Mouse (Mus musculus) stomach, postnatal 0 days (tissue): ENCODE measurements around the gene C2cd3. TPM values are rescaled to one million over a fixed set of nuclear protein-coding genes. Genes with fewer than 3 reads are reported as not detected.

ENCODE experiments used
- ATAC-seq: fragments of 200-750 bp; cut with Nextera tagmentation; 2 replicates; pipeline ENCODE4 v1.8.0; 2017; ENCODE audit not compliant: low FRiP score, low TSS enrichment
- DNase-seq: peaks from one replicate; pipeline ENCODE4 v3.0.0-alpha.2; 2016; ENCODE audit warnings: low spot score
- H3K27ac ChIP-seq: fragments of 300-500 bp; sonication (generic); replicated peaks from 2 replicates; pipeline ENCODE4 v1.5.1; 2014; ENCODE audit warnings: mild to moderate bottlenecking, control low read depth
- H3K27me3 ChIP-seq: fragments of 300-500 bp; sonication (generic); 2 replicates; pipeline ENCODE4 v1.6.1; 2014; ENCODE audit warnings: low read length; ENCODE audit not compliant: control insufficient read depth, insufficient read depth
- H3K36me3 ChIP-seq: fragments of 300-500 bp; sonication (generic); 2 replicates; pipeline ENCODE4 v1.6.1; 2014; ENCODE audit warnings: low read length, mixed read lengths; ENCODE audit not compliant: control insufficient read depth, insufficient read depth
- H3K4me1 ChIP-seq: fragments of 300-500 bp; sonication (generic); replicated peaks from 2 replicates; pipeline ENCODE4 v1.6.1; 2014; ENCODE audit warnings: antibody characterized with exemption; ENCODE audit not compliant: control insufficient read depth, insufficient read depth
- H3K4me2 ChIP-seq: fragments of 300-500 bp; sonication (generic); replicated peaks from 2 replicates; pipeline ENCODE4 v1.6.1; 2014; ENCODE audit warnings: low read depth, mild to moderate bottlenecking, control low read depth, moderate library complexity
- H3K4me3 ChIP-seq: fragments of 300-500 bp; sonication (generic); 2 replicates; pipeline ENCODE4 v1.5.1; 2014; ENCODE audit warnings: low read depth, low read length, control low read depth
- H3K9ac ChIP-seq: fragments of 300-500 bp; sonication (generic); 2 replicates; pipeline ENCODE4 v1.6.1; 2014; ENCODE audit warnings: mild to moderate bottlenecking, low read length, control low read depth, mixed read lengths
- H3K9me3 ChIP-seq: fragments of 300-500 bp; sonication (generic); 2 replicates; pipeline ENCODE4 v1.6.1; 2016; ENCODE audit warnings: low read length; ENCODE audit not compliant: control insufficient read depth
- CTCF ChIP-seq: IDR thresholded peaks from 2 replicates; pipeline ENCODE4 v1.5.1; 2016; ENCODE audit warnings: antibody characterized with exemption, low read depth, mild to moderate bottlenecking, moderate library complexity
- EP300 ChIP-seq: optimal IDR thresholded peaks from 2 replicates; pipeline ENCODE3; 2016; ENCODE audit warnings: antibody characterized with exemption
- WGBS: fragments of 180-500 bp; shearing (Covaris S2); extraction: QIAGEN DNeasy Blood & Tissue Kit; methylation state at CpG from one replicate; pipeline ENCODE4 v1.1.7; 2014; 5-methylcytosine and 5-hydroxymethylcytosine counted together
- polyA plus RNA-seq: library from polyadenylated mRNA; unstranded; fragments of >200 nt; fragmentation: Nextera tagmentation; extraction: Ambion mirVana; gene quantifications from 2 replicates; pipeline ENCODE4 v1.2.1, GENCODE M21; 2015

Gene C2cd3
- polyA plus RNA-seq, 1 experiment from 2014 or later, result 5.6 TPM

DNA sequence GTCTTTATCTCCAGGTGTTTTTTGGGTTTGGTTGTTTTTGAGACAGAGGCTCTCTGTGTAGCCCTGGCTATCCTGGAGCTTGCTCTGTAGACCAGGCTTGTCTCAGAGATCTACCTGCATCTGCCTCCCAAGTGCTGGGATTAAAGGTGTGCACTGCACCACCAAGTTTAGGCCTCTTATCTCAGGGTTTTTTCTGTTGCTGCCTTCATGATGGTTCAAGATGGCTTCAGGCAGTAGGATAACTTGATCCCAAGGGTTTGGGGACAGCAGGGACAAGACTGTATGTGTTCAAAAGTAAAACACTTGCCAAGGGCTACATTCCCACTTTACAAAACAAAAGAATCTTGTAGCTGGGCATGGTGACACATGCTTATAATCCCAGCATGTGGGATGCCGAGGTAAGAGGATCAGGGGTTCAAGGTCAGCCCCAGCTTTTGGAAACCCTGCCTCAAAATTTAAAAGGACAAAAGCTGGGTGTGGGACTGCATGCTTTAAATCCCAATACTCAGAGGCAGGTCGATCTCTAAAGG is 129.9 kb downstream of the C2cd3 start:
- no peak overlapping the region for H3K9ac ChIP-seq

DNA sequence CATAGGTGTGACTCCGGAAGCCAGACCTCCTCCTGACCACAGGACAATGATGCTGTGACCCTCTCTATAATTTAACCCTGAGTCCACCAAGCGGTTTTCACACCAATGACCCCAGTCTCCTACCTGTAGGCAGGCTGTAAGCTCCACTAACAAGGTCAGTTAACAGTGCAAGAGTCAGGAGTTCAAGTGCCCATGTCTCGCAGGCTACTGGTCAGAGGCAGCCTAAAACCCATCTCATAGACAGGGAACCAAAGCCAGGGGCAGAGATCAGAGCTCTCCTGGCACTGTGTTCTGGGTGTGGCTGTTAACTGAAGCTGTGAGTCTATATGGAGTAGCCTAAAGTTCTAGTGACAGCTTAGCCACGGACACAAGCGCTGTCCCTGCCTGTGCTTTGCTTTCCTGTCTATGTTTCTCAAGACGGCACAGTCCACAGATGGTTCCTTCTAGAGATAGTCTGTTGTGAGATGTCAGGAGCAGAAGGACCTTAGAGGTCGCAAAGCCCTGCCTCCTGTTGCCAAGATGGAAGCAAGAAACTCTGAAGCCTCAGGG is 130.4 kb downstream of the C2cd3 start:
- 59% methylated on average over 7 of the region's 7 CpGs for WGBS
- peaks cover 12% of the 10 kb centered on the region; the same call in 1 of the 2 replicates for H3K36me3 ChIP-seq

More for the DNA sequence above, 129.9 kb downstream of the C2cd3 start:
- H3K27ac ChIP-seq, result no peak overlapping the region
- H3K36me3 ChIP-seq, result peaks cover 18% of the 10 kb centered on the region; the same call in 1 of the 2 replicates
- H3K27me3 ChIP-seq, result no peaks in the 10 kb centered on the region
- H3K9me3 ChIP-seq, result no peaks in the 10 kb centered on the region
- TF ChIP-seq CTCF (no peak), EP300 (peak; percentile 43)
- WGBS, result 35% methylated on average over 2 of the region's 2 CpGs
- H3K4me3 ChIP-seq, result no peak overlapping the region
- no peaks in the 10 kb centered on the region for H3K4me1 ChIP-seq
- ATAC-seq, result no peak
- no peak overlapping the region for H3K4me2 ChIP-seq
- no peak for DNase-seq

DNA sequence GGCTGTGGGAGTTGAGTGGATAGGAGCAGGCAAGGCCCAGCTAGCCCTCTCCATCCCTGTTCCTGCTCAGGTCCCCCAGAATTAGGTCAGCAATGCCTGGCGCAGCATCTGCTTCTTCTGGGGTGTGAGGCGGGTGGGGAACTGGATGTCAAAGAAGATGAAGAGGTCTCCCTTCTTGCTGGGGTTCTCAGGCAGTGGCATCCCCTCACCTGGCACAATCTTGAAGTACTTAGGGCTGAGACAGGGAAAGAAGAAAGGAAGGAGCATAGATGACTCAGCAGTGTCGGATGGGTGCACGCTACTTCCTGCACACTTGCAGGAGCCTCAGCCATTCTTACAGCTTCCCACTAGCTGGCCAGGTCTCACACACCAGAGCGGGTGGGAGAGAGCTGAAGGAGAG is 131.0 kb downstream of the C2cd3 start:
- Histone ChIP-seq H3K4me2 (no peak overlapping the region), H3K36me3 (peaks cover 11% of the 10 kb centered on the region; the same call in 1 of the 2 replicates), H3K27me3 (no peaks in the 10 kb centered on the region), H3K27ac (no peak overlapping the region), H3K9ac (no peak overlapping the region), H3K4me3 (no peak overlapping the region), H3K9me3 (no peaks in the 10 kb centered on the region), H3K4me1 (no peaks in the 10 kb centered on the region)
- TF ChIP-seq EP300 (no peak), CTCF (no peak)
- WGBS, result 66% methylated on average over 5 of the region's 5 CpGs
- DNase-seq, result peak; percentile 51
- peak; percentile 17 for ATAC-seq

More for the DNA sequence above, 130.4 kb downstream of the C2cd3 start:
- Histone ChIP-seq H3K27ac (no peak overlapping the region), H3K9me3 (no peaks in the 10 kb centered on the region), H3K4me2 (no peak overlapping the region), H3K9ac (no peak overlapping the region), H3K27me3 (no peaks in the 10 kb centered on the region), H3K4me3 (no peak overlapping the region), H3K4me1 (no peaks in the 10 kb centered on the region)
- ATAC-seq, result peak; percentile 13; the same call in 1 of the 2 replicates
- TF ChIP-seq CTCF, result no peak
- no peak for TF ChIP-seq EP300
- no peak for DNase-seq

DNA sequence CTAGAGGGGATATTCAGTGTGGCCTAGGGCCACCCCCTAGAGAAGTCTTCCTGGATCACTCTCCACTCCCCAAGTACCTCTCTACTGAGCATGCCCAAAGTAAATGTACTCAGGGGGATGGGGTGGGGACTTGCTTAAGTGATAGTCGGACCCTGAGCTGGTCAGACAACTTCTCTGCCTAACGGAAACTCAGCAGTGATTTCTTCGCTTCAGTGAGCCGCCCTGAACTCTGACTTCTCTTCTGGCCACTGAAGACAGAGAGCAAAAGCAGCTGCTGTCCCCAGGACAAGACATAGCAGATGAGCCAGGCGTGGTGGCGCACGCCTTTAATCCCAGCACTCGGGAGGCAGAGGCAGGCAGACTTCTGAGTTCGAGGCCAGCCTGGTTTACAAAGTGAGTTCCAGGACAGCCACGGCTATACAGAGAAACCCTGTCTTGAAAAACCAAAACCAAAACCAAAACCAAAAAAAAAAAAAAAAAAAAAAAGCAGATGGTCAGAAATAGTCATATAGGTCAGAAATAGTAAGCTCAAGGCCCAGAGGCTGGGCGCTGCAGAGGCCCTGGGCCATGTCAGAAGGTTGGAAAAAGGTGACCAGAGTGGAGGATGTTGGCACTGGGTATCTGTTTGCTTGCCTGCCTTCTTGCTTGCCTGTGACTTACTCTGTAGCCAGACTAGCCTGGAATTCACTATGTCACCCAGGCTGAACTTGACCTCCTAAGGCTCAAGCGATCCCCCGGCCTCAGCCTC is 132.9 kb downstream of the C2cd3 start:
- H3K4me2 ChIP-seq, result no peak overlapping the region
- H3K36me3 ChIP-seq, result no peaks in the 10 kb centered on the region
- 68% methylated on average over 13 of the region's 13 CpGs for WGBS
- no peak overlapping the region for H3K27ac ChIP-seq
- no peak for DNase-seq
- H3K9ac ChIP-seq, result no peak overlapping the region
- TF ChIP-seq CTCF, result no peak
- TF ChIP-seq EP300, result no peak
- no peaks in the 10 kb centered on the region for H3K27me3 ChIP-seq
- H3K9me3 ChIP-seq, result no peaks in the 10 kb centered on the region
- H3K4me3 ChIP-seq, result no peak overlapping the region
- H3K4me1 ChIP-seq, result no peaks in the 10 kb centered on the region
- no peak for ATAC-seq

DNA sequence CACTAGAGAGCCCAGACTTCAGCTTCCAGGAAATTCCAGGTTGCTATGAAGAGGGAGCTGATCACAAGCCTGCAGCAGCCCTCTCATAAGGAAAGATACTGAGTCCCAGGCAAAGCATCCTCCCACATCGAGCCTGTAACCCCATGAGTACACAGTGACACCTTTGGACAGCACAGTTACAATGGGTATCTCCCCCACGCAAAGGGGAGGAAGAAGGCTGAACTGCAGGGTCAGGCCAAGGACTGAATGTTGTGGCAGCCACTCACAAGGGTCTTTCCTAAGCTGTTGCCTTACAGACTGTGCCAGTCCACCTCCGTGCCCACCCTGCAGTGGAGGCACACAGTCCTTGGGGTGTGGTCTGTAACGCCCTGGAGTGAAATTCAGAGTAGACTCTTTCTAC is 134.5 kb downstream of the C2cd3 start:
- H3K27ac ChIP-seq, result no peak overlapping the region
- DNase-seq, result no peak
- no peak for TF ChIP-seq CTCF
- TF ChIP-seq EP300, result no peak
- H3K9me3 ChIP-seq, result no peaks in the 10 kb centered on the region
- no peak; the same call in 1 of the 2 replicates for ATAC-seq
- H3K4me1 ChIP-seq, result no peaks in the 10 kb centered on the region
- H3K27me3 ChIP-seq, result no peaks in the 10 kb centered on the region
- no peak overlapping the region for H3K4me2 ChIP-seq
- 66% methylated on average over 4 of the region's 4 CpGs for WGBS
- H3K9ac ChIP-seq, result no peak overlapping the region
- H3K4me3 ChIP-seq, result no peak overlapping the region
- H3K36me3 ChIP-seq, result no peaks in the 10 kb centered on the region

DNA sequence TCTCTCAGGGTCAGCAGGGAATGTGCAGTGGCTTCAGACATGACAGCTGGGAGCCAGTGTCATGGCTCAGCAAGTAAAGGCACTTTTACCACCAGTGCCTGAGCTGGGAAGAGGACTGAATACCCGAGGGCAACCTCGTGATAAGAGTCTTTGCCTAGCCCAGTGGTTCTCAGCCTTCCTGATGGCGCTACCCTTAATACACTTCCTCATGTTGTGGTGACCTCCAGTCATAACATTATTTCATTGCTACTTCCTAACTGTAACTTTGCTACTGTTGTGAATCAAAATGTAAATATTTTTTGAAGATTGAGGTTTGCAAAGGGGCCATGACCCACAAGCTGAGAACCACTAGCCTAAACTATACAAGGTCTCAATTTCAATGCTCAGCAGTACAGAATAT is 136.6 kb downstream of the C2cd3 start:
- TF ChIP-seq CTCF (no peak), EP300 (no peak)
- no peak overlapping the region for H3K9ac ChIP-seq
- H3K9me3 ChIP-seq, result no peaks in the 10 kb centered on the region
- DNase-seq, result no peak
- no peaks in the 10 kb centered on the region for H3K27me3 ChIP-seq
- 53% methylated on average over 3 of the region's 3 CpGs for WGBS
- no peak overlapping the region for H3K4me2 ChIP-seq
- no peak overlapping the region for H3K27ac ChIP-seq
- no peaks in the 10 kb centered on the region for H3K4me1 ChIP-seq
- no peak for ATAC-seq
- no peak overlapping the region for H3K4me3 ChIP-seq
- no peaks in the 10 kb centered on the region for H3K36me3 ChIP-seq
